Mouse (Mus musculus): ENCODE measurements around the gene Mbnl2. TPM values are rescaled to one million over a fixed set of nuclear protein-coding genes. Genes with fewer than 3 reads are reported as not detected.
"Not testable (repeated sequence)": the region's sequence is repeated elsewhere in the genome, so short reads cannot be mapped to it uniquely, and the experiment has no call there.

The Mbnl2 gene
- total RNA-seq, 1 experiment from 2014 or later: 206 TPM

GRCm38 (mm10) chr14:120355742-120356440, 80.4 kb downstream of the Mbnl2 start:
- DNase-seq: peak; percentile 48

GRCm38 (mm10) chr14:120357321-120358070, 82.0 kb downstream of the Mbnl2 start:
- DNase-seq: no peak

- not testable (repeated sequence) for DNase-seq
These were observed 84.1 kb downstream of the Mbnl2 start for GRCm38 (mm10) chr14:120359608-120360007.

GRCm38 (mm10) chr14:120361121-120361520, 85.7 kb downstream of the Mbnl2 start:
- DNase-seq: no peak

- DNase-seq: no peak
These were observed 87.0 kb downstream of the Mbnl2 start for GRCm38 (mm10) chr14:120362409-120362992.

GRCm38 (mm10) chr14:120363090-120363818, 87.8 kb downstream of the Mbnl2 start:
- DNase-seq: no peak

GRCm38 (mm10) chr14:120365088-120365487, 89.6 kb downstream of the Mbnl2 start:
- DNase-seq: no peak

- DNase-seq: peak; percentile 63
These were observed 91.5 kb downstream of the Mbnl2 start for GRCm38 (mm10) chr14:120366962-120367361.

- DNase-seq: no peak
These were observed 92.1 kb downstream of the Mbnl2 start for GRCm38 (mm10) chr14:120367589-120367988.

GRCm38 (mm10) chr14:120368456-120368855, 93.0 kb downstream of the Mbnl2 start:
- no peak for DNase-seq

GRCm38 (mm10) chr14:120368914-120369391, 93.5 kb downstream of the Mbnl2 start:
- DNase-seq: peak; percentile 75

- no peak for DNase-seq
These were observed 94.6 kb downstream of the Mbnl2 start for GRCm38 (mm10) chr14:120370044-120370443.

GRCm38 (mm10) chr14:120370631-120371030, 95.2 kb downstream of the Mbnl2 start:
- no peak for DNase-seq

GRCm38 (mm10) chr14:120371174-120371573, 95.7 kb downstream of the Mbnl2 start:
- DNase-seq: peak; percentile 47

GRCm38 (mm10) chr14:120373026-120374024, 97.9 kb downstream of the Mbnl2 start:
- DNase-seq: peak; percentile 68

GRCm38 (mm10) chr14:120374786-120375185, 99.3 kb downstream of the Mbnl2 start:
- no peak for DNase-seq

GRCm38 (mm10) chr14:120377192-120377591, 101.7 kb downstream of the Mbnl2 start:
- no peak for DNase-seq

- no peak for DNase-seq
These were observed 102.5 kb downstream of the Mbnl2 start for GRCm38 (mm10) chr14:120378002-120378401.

GRCm38 (mm10) chr14:120379716-120380115, 104.2 kb downstream of the Mbnl2 start:
- peak; percentile 69 for DNase-seq

GRCm38 (mm10) chr14:120381378-120382134, 106.1 kb downstream of the Mbnl2 start:
- DNase-seq: no peak
